Mouse (Mus musculus): ENCODE measurements around the gene Sfn. TPM values are rescaled to one million over a fixed set of nuclear protein-coding genes. Genes with fewer than 3 reads are reported as not detected.

Sfn gene
- polyA plus RNA-seq, 1 experiment from 2014 or later = 2.2 TPM

DNA sequence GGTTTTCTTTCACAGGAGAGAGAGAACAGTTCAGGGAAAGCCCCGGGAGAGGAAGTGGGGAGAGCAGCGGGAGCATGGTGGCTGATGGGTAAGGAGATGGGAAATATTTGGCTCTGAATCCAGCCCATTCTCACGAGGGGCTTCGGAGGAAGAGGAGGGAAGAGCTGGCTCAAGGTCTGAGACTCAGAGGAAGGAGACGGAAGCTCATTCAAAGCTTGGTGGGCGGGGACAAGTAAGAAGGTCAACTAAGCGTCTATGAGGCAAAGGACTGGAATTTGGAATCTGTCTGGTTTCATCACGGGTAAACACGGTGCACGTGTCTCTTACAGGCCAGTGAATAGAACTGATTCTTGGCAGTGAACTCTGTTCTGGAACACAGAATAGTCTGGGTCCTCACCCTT lies 31.9 kb downstream of the Sfn start:
- H3K4me2 ChIP-seq = no peak overlapping the region
- no peak overlapping the region for H3K4me3 ChIP-seq
- no peak overlapping the region for H3K9ac ChIP-seq
- no peak for ATAC-seq (ENCODE audit: low FRiP score, low read depth)
- H3K27me3 ChIP-seq = no peaks in the 10 kb centered on the region
- H3K4me1 ChIP-seq (replicated peaks) = peaks cover 6% of the 10 kb centered on the region; the same call in 1 of the 2 replicates
- H3K9me3 ChIP-seq = no peaks in the 10 kb centered on the region
- 59% methylated on average over 10 of the region's 10 CpGs for WGBS
- no peak overlapping the region for H3K27ac ChIP-seq (replicated peaks)
- no peaks in the 10 kb centered on the region for H3K36me3 ChIP-seq

- ATAC-seq (ENCODE audit: low FRiP score, low read depth) = no peak
- H3K27ac ChIP-seq (replicated peaks) = no peak overlapping the region
- no peak overlapping the region for H3K4me3 ChIP-seq
- 75% methylated on average over 10 of the region's 10 CpGs for WGBS
- H3K4me2 ChIP-seq = no peak overlapping the region
- H3K4me1 ChIP-seq (replicated peaks) = 0 out of 2 replicates have a peak, but pooled peaks cover 6% of the 10 kb centered on the region
- no peaks in the 10 kb centered on the region for H3K36me3 ChIP-seq
- no peaks in the 10 kb centered on the region for H3K27me3 ChIP-seq
- no peak overlapping the region for H3K9ac ChIP-seq
- H3K9me3 ChIP-seq = no peaks in the 10 kb centered on the region
Observed at GRCm38 (mm10) chr4:133569291-133570065, 32.5 kb downstream of the Sfn start.

DNA sequence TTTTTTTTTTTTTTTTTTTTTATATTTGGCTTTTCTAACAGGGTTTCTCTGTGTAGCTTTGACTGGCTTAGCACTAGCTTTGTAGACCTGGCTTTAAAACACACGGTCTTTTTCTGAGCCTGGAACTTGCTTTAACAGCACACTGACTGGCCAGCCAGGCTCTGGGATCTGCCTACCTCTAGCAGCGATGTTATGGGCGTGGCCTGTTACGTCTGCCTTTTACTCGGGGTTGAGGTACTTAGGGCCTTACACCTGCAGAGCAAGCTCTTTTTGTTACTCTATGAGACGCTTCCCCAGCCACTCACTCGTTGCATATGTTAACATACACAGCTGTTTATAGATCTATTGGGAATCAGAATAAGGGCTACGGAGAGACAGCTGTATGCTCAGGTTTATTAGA lies 34.7 kb downstream of the Sfn start:
- H3K27me3 ChIP-seq = no peaks in the 10 kb centered on the region
- no peaks in the 10 kb centered on the region for H3K36me3 ChIP-seq
- no peak for ATAC-seq (ENCODE audit: low FRiP score, low read depth)
- no peak overlapping the region for H3K4me3 ChIP-seq
- H3K4me2 ChIP-seq = no peak overlapping the region
- no peaks in the 10 kb centered on the region for H3K9me3 ChIP-seq
- no peak overlapping the region for H3K9ac ChIP-seq
- H3K27ac ChIP-seq (replicated peaks) = no peak overlapping the region
- WGBS = 26% methylated on average over 8 of the region's 8 CpGs
- H3K4me1 ChIP-seq (replicated peaks) = no peaks in the 10 kb centered on the region

DNA sequence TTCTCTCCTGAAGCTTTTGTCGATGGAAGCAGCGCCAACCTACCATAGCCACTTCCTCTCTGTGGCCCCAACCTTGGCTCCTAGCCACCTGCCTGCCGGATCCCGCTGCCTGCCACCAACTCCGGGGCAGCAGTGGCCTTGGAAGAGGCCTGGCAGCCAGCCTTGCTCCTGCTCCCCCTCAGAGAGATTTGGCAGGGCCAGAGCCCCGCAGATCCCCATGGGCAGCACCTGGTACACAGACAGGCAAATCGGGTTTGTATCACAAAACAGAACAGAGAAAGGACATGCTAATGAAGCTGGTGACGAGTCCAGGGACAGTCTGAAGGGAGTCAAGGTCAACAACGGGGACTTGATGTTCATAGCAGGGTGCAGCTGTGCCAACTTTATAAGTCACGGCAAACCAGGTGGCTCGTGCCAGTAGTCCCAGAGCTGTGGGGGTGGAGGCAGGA lies 38.8 kb downstream of the Sfn start:
- no peaks in the 10 kb centered on the region for H3K27me3 ChIP-seq
- no peak overlapping the region for H3K9ac ChIP-seq
- H3K27ac ChIP-seq (replicated peaks) = no peak overlapping the region
- WGBS = 59% methylated on average over 11 of the region's 11 CpGs
- H3K4me1 ChIP-seq (replicated peaks) = no peaks in the 10 kb centered on the region
- H3K36me3 ChIP-seq = no peaks in the 10 kb centered on the region
- H3K4me3 ChIP-seq = no peak overlapping the region
- no peak overlapping the region for H3K4me2 ChIP-seq
- ATAC-seq (ENCODE audit: low FRiP score, low read depth) = no peak
- no peaks in the 10 kb centered on the region for H3K9me3 ChIP-seq

DNA sequence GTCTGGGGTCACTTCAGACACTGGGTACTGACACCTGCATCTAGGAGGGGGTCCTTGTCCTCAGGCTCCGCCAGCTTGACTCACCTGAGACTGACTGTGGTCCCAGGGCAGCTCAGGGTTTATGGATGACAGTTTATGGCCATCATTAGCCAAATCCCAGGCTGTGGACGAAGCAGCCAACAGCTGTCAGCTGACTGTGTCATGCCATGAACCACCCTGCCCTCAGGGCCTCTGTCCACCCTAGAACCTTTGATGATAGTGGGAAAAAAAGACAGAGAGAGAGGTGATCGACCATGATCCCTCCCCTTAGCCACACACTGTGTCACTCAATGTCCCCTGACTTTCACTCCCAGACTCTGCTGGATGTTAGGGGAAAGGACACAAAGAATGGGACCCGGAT lies 40.3 kb downstream of the Sfn start:
- H3K27me3 ChIP-seq = no peaks in the 10 kb centered on the region
- no peak overlapping the region for H3K9ac ChIP-seq
- 77% methylated on average over 4 of the region's 4 CpGs for WGBS
- no peak overlapping the region for H3K4me2 ChIP-seq
- no peak for ATAC-seq (ENCODE audit: low FRiP score, low read depth)
- H3K4me1 ChIP-seq (replicated peaks) = no peaks in the 10 kb centered on the region
- no peaks in the 10 kb centered on the region for H3K9me3 ChIP-seq
- H3K27ac ChIP-seq (replicated peaks) = no peak overlapping the region
- H3K4me3 ChIP-seq = no peak overlapping the region
- H3K36me3 ChIP-seq = no peaks in the 10 kb centered on the region

- WGBS = 83% methylated on average over 4 of the region's 4 CpGs
- Histone ChIP-seq H3K27ac (replicated peaks) (no peak overlapping the region), H3K27me3 (no peaks in the 10 kb centered on the region), H3K9me3 (no peaks in the 10 kb centered on the region), H3K9ac (no peak overlapping the region), H3K4me3 (no peak overlapping the region), H3K36me3 (no peaks in the 10 kb centered on the region), H3K4me2 (no peak overlapping the region), H3K4me1 (replicated peaks) (no peaks in the 10 kb centered on the region)
- ATAC-seq (ENCODE audit: low FRiP score, low read depth) = no peak
Observed at GRCm38 (mm10) chr4:133559846-133560245, 42.1 kb downstream of the Sfn start.

DNA sequence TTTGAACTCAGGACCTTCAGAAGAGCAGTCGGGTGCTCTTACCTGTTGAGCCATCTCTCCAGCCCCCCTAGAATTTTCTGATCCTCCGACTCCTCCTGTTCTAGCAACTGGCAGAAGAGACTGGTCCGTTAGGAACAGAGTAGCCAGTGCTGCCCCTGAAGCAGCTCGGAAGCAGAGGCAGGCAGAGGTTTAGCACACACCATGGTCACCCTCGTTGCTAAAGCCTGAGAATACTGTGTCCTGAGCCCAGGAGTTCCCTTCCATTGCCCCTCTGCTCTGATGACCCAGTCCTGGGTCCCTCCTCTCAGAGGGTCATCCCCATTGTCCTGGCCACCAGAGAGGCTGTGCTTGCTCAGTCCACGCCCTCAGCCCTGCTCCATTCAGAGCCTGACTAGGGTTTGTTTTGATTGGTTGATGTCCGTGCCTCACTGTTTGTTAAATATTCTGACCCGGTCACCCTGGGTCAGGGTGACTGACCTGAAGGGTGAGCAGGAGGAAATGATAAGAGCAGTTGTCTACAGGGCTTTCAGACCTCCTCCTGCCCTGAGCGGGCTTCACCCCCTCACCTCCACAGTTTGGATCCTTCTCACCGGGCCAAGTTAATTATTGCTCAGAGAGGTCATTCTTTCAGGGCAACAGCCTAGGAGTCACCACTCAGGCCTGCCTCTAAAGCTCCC lies 44.8 kb downstream of the Sfn start:
- no peak for ATAC-seq (ENCODE audit: low FRiP score, low read depth)
- Histone ChIP-seq H3K27me3 (no peaks in the 10 kb centered on the region), H3K9me3 (no peaks in the 10 kb centered on the region), H3K4me3 (no peak overlapping the region), H3K4me2 (no peak overlapping the region), H3K4me1 (replicated peaks) (no peaks in the 10 kb centered on the region), H3K36me3 (no peaks in the 10 kb centered on the region), H3K9ac (no peak overlapping the region), H3K27ac (replicated peaks) (no peak overlapping the region)
- 27% methylated on average over 10 of the region's 10 CpGs for WGBS

DNA sequence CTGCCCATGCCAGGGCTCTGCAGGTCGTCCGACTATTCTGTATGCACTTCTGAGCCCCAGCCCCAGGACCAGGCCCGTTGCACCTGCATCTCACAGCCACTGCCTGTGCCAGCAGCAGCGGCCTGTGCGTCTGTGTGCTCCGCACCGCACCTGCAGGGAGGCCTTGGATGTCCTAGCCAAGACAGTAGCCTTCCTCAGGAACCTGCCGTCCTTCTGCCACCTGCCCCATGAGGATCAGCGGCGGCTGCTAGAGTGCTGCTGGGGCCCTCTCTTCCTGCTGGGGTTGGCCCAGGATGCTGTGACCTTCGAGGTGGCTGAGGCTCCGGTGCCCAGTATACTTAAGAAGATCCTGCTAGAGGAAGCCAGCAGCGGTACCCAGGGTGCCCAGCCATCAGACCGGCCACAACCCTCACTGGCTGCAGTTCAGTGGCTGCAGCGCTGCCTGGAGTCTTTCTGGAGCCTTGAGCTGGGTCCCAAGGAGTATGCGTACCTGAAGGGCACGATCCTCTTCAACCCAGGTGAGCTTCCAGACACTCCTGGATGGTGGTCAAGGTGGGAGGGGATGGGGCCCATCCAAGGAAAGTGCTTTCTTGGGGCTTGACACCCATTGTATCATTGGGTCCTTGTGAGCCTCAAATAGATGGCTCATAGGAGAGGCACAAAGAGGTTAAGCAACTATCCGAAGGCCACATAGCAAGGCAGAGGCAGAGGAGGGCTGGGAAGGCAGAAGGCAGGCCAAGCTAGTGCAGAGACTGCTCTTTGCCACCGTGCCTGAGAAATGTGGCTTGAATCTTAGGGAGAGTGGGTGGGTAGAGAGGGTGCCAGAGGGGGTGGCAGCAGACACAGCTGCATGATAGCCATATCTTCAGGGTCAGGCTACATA lies 48.3 kb downstream of the Sfn start:
- WGBS = 82% methylated on average over 19 of the region's 19 CpGs
- Histone ChIP-seq H3K9ac (no peak overlapping the region), H3K27me3 (no peaks in the 10 kb centered on the region), H3K4me1 (replicated peaks) (no peaks in the 10 kb centered on the region), H3K9me3 (no peaks in the 10 kb centered on the region), H3K4me3 (no peak overlapping the region), H3K4me2 (no peak overlapping the region), H3K27ac (replicated peaks) (no peak overlapping the region), H3K36me3 (no peaks in the 10 kb centered on the region)
- ATAC-seq (ENCODE audit: low FRiP score, low read depth) = no peak

DNA sequence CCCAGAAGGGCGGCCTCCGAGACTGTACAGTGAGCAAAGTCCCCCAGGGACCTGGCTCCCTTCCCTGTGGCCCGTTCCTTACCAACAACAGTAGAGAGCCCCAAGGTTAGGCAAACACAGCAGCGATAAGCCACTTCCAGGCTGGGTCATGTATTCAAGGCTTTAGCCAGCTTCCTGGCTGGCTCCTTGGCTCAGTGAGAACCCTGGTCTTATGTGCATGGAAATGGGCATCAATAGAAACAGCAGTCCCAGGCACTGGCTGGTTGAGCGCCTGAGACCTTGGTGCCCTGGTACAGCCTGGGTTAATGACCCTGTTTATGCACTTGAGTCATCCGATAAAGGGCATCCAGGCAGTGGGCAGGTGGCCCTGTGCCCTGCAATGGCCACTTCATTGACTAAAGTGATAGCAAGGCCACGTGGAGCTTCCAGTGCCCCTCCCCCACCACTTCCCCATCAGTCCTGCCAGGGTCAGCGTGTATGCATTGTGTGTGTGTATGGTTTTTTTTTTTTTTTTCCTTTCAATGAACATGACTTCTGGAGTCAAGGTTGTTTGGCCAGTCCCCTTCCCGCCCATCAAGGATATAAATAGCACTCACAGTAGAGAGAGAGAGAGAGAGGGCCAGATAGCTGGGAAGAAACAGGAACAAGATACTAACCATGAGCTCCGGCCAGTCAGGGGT lies 49.1 kb downstream of the Sfn start, which contains the start of gene Nr0b2:
TSS of gene Nr0b2 (plus strand) at position 609 of the 680 bp plus-strand sequence.
- no peaks in the 10 kb centered on the region for H3K27me3 ChIP-seq
- no peak within 1 kb of the TSS for H3K27ac ChIP-seq (replicated peaks)
- no peak within 1 kb of the TSS for H3K4me3 ChIP-seq
- ATAC-seq (ENCODE audit: low FRiP score, low read depth) = no peak
- no peak within 1 kb of the TSS for H3K9ac ChIP-seq
- no peaks in the 10 kb centered on the region for H3K9me3 ChIP-seq
- WGBS = 75% methylated on average over 10 of the region's 10 CpGs
- H3K4me2 ChIP-seq = no peak within 1 kb of the TSS
- no peaks in the 10 kb centered on the region for H3K36me3 ChIP-seq
- no peaks in the 10 kb centered on the region for H3K4me1 ChIP-seq (replicated peaks)

GRCm38 (mm10) chr4:133552029-133552428 lies 49.9 kb downstream of the Sfn start:
- ATAC-seq (ENCODE audit: low FRiP score, low read depth) = no peak
- WGBS = 88% methylated on average over 1 of the region's 1 CpGs
- Histone ChIP-seq H3K4me2 (no peak overlapping the region), H3K27me3 (no peaks in the 10 kb centered on the region), H3K27ac (replicated peaks) (no peak overlapping the region), H3K4me1 (replicated peaks) (no peaks in the 10 kb centered on the region), H3K9ac (no peak overlapping the region), H3K9me3 (no peaks in the 10 kb centered on the region), H3K4me3 (no peak overlapping the region), H3K36me3 (no peaks in the 10 kb centered on the region)

Measured in hindbrain, embryonic 15.5 days (tissue).